Mouse (Mus musculus) testis, adult 2 months (tissue): ENCODE measurements around the gene Rapsn. TPM values are rescaled to one million over a fixed set of nuclear protein-coding genes. Genes with fewer than 3 reads are reported as not detected.

Source experiments
- H3K27ac ChIP-seq: fragments of 200-500 bp; 2 replicates; pipeline ENCODE4 v1.5.1; 2012; ENCODE audit warnings: low read depth, low read length; ENCODE audit not compliant: control insufficient read depth, insufficient read depth
- H3K27me3 ChIP-seq: fragments of 200-500 bp; 2 replicates; pipeline ENCODE4 v1.6.1; 2012; ENCODE audit warnings: mild to moderate bottlenecking, low read length, moderate library complexity; ENCODE audit not compliant: control insufficient read depth, insufficient read depth
- H3K36me3 ChIP-seq: fragments of 200-500 bp; 2 replicates; pipeline ENCODE4 v1.6.1; 2012; ENCODE audit warnings: mild to moderate bottlenecking, low read length; ENCODE audit not compliant: control insufficient read depth, insufficient read depth
- H3K4me1 ChIP-seq: fragments of 200-500 bp; 2 replicates; pipeline ENCODE4 v1.6.1; 2012; ENCODE audit warnings: low read length; ENCODE audit not compliant: control insufficient read depth, insufficient read depth
- H3K4me3 ChIP-seq: fragments of 200-500 bp; 2 replicates; pipeline ENCODE4 v1.5.1; 2012; ENCODE audit warnings: low read depth, mild to moderate bottlenecking, low read length, moderate library complexity, mixed read lengths; ENCODE audit not compliant: control insufficient read depth
- CTCF ChIP-seq: fragments of 200-500 bp; IDR thresholded peaks from 2 replicates; pipeline ENCODE4 v1.5.1; 2012; ENCODE audit warnings: low read depth, mild to moderate bottlenecking, inconsistent platforms, low read length, moderate library complexity; ENCODE audit not compliant: control insufficient read depth, insufficient read depth, insufficient replicate concordance
- POLR2A ChIP-seq: fragments of 200-500 bp; IDR thresholded peaks from 2 replicates; pipeline ENCODE4 v1.6.1; 2012; ENCODE audit warnings: low read depth, mild to moderate bottlenecking, inconsistent platforms, low read length, moderate library complexity; ENCODE audit not compliant: control insufficient read depth
- polyA plus RNA-seq: library from polyadenylated mRNA; depleted of rRNA; stranded (reverse); fragments of >200 nt; gene quantifications from 2 replicates; pipeline ENCODE4 v1.2.3, GENCODE M21; 2012

The Rapsn gene
- polyA plus RNA-seq, 1 experiment, result 7.1 TPM

GRCm38 (mm10) chr2:91023131-91023530 is 12.3 kb upstream of the Rapsn start:
- Histone ChIP-seq H3K4me1 (no peaks in the 10 kb centered on the region), H3K27me3 (no peaks in the 10 kb centered on the region), H3K27ac (no peak overlapping the region), H3K36me3 (0 out of 2 replicates have a peak, but pooled peaks cover 1% of the 10 kb centered on the region), H3K4me3 (no peak overlapping the region)
- no peak for TF ChIP-seq POLR2A
- no peak for TF ChIP-seq CTCF

GRCm38 (mm10) chr2:91023956-91024355 is 11.5 kb upstream of the Rapsn start:
- Histone ChIP-seq H3K36me3 (0 out of 2 replicates have a peak, but pooled peaks cover 1% of the 10 kb centered on the region), H3K27ac (no peak overlapping the region), H3K27me3 (no peaks in the 10 kb centered on the region), H3K4me1 (no peaks in the 10 kb centered on the region), H3K4me3 (no peak overlapping the region)
- TF ChIP-seq CTCF, result no peak
- no peak for TF ChIP-seq POLR2A

GRCm38 (mm10) chr2:91025081-91025516 is 10.3 kb upstream of the Rapsn start:
- no peak for TF ChIP-seq CTCF
- TF ChIP-seq POLR2A, result no peak
- no peaks in the 10 kb centered on the region for H3K4me1 ChIP-seq
- no peaks in the 10 kb centered on the region for H3K36me3 ChIP-seq
- H3K27me3 ChIP-seq, result no peaks in the 10 kb centered on the region
- H3K27ac ChIP-seq, result no peak overlapping the region
- no peak overlapping the region for H3K4me3 ChIP-seq

- Histone ChIP-seq H3K4me1 (no peaks in the 10 kb centered on the region; the same call in 1 of the 2 replicates), H3K36me3 (no peaks in the 10 kb centered on the region), H3K4me3 (peak overlapping the region; percentile 39), H3K27me3 (no peaks in the 10 kb centered on the region), H3K27ac (no peak overlapping the region)
- no peak for TF ChIP-seq CTCF
- no peak for TF ChIP-seq POLR2A
These were observed 8.9 kb upstream of the Rapsn start for GRCm38 (mm10) chr2:91026491-91026890.

- TF ChIP-seq CTCF, result no peak
- TF ChIP-seq POLR2A, result no peak
- no peaks in the 10 kb centered on the region for H3K36me3 ChIP-seq
- H3K4me3 ChIP-seq, result peak overlapping the region; percentile 68
- H3K27me3 ChIP-seq, result no peaks in the 10 kb centered on the region
- H3K4me1 ChIP-seq, result no peaks in the 10 kb centered on the region; the same call in 1 of the 2 replicates
- H3K27ac ChIP-seq, result peak overlapping the region; percentile 31; the same call in 1 of the 2 replicates
These were observed 7.8 kb upstream of the Rapsn start for GRCm38 (mm10) chr2:91027391-91028214.

GRCm38 (mm10) chr2:91031216-91031615 is 4.2 kb upstream of the Rapsn start:
- no peaks in the 10 kb centered on the region for H3K27me3 ChIP-seq
- H3K4me3 ChIP-seq, result peak overlapping the region; percentile 61
- H3K4me1 ChIP-seq, result peaks cover 4% of the 10 kb centered on the region
- no peaks in the 10 kb centered on the region for H3K36me3 ChIP-seq
- TF ChIP-seq CTCF, result no peak
- TF ChIP-seq POLR2A, result no peak
- H3K27ac ChIP-seq, result no peak overlapping the region

GRCm38 (mm10) chr2:91033000-91033399 is 2.4 kb upstream of the Rapsn start:
- no peak for TF ChIP-seq CTCF
- TF ChIP-seq POLR2A, result no peak
- Histone ChIP-seq H3K27me3 (no peaks in the 10 kb centered on the region), H3K4me1 (peaks cover 4% of the 10 kb centered on the region), H3K27ac (no peak overlapping the region), H3K36me3 (no peaks in the 10 kb centered on the region), H3K4me3 (no peak overlapping the region)
